Mouse (Mus musculus) layer of hippocampus, postnatal 10 days (tissue): Measurements from ENCODE around the gene Syt2. TPM values are rescaled to one million over a fixed set of nuclear protein-coding genes. Genes with fewer than 3 reads are reported as not detected.

Experiments used
- DNase-seq, 2 experiments: peaks; one replicate each; pipeline ENCODE4 v3.0.0; 2021; ENCODE audit warnings: low spot score in 2 of 2
- total RNA-seq, 2 experiments: library from RNA; stranded (reverse); gene quantifications; 2 replicates each; pipeline ENCODE4 v1.2.3; 2021

Gene Syt2
- total RNA-seq, 2 experiments from 2014 or later = 14.2 to 14.5 TPM

DNA sequence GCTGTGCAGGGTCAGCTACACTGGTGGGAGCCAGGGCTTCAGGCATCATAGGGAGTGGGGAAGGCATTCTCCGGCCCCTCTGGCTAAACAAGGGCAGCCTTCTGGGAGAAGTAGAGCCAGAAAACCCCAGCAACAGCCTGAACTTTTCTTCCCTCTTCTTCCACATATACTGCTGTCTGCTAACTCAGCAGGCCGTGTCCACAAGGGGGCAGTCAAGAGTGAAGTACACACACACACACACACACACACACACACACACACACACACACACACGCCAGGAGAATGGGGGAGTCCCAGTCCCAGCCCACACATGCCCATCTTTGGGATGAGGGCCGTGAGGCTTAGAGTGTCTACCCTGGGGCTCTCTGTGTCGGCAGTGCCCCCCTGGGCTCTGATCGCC is 95.0 kb downstream of the Syt2 start:
- peak in 1 of 2 experiments; percentile 41 for DNase-seq

DNA sequence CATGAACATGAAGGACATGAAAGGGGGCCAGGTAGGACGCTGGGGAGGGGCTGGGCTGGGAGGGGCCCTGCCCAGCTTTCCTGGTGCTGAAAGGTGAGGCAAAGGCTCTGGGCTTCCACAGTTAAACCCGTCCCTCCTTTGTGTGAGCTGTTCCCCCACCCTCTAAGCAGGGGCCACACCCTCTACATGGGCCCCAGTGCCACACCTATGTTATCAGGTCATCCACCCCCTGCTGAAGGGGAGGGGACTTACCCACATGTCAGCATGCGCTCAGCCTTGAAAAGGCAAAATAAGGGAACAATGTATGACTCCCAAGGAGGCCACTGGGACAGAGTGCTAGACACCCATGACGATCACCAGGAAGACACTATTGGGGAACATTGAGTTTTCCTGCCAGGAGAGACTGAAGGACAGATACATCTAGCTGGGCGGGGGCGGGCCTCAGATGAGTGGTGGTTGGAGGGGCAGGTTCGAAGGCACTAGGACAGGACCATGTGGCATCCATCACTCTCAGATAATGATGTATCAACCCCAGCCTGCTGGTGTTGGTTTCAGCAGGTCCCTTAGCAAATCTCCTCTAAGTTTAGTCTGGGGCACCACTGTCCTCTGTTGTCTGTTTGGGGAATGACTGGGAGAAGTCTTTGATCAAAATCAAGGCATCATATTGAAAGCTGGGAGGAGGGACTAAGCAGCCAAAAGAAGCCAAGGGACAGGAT is 95.6 kb downstream of the Syt2 start:
- no peak for DNase-seq

DNA sequence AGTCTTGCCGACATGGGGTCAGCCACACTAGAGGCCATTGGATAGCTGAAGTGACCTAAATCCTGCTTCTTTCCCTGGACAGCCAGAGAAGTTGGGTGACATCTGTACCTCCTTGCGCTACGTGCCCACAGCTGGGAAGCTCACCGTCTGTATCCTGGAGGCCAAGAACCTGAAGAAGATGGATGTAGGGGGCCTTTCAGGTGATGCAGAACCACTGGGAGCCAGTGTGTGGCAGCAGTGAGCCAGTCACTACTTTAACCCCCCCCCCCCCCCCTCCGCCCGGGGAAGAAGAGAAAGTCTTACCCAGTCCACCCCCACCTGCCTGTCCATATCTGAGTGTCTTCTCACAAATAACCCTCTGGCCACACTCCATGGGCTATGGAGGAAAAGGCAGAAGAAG is 99.2 kb downstream of the Syt2 start:
- DNase-seq = no peak

DNA sequence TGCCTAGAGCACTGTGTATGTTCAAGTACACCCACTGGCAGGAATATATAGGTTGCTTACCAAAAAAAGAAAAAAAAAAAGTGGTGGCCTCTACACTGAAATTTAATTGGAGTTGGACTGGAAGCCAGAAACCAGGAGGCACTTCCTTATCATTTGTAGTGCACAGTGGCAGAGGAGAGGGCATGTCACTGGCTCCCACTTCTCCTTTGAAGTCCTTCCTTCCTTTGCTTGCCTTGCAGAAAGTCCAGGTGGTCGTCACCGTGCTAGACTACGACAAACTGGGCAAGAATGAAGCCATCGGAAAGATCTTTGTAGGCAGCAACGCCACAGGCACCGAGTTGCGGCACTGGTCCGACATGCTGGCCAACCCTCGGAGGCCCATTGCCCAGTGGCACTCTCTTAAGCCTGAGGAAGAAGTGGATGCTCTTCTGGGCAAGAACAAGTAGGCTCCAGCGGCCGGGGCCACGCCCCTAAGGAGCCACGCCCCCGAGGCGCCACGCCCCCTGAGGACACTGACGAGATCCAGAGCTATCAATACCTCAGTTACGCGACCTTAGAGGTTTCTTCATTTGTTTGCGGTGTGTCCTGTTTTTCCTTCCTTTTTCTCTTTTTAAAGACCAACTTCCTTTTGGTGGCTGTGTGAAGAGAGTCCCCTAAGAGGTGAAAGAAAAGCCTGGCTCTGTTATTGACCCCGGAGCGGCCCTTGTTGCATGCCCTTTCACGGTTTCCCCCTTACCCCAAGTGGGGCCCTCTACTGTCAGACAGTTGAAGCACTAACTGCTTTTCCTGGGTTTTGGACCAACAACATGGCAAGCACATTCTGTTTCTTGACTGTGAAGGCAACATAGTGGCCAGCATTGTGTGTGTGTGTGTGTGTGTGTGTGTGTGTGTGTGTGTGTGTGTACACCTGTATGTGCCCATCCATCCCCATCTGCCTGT is 101.0 kb downstream of the Syt2 start:
- DNase-seq = no peak

DNA sequence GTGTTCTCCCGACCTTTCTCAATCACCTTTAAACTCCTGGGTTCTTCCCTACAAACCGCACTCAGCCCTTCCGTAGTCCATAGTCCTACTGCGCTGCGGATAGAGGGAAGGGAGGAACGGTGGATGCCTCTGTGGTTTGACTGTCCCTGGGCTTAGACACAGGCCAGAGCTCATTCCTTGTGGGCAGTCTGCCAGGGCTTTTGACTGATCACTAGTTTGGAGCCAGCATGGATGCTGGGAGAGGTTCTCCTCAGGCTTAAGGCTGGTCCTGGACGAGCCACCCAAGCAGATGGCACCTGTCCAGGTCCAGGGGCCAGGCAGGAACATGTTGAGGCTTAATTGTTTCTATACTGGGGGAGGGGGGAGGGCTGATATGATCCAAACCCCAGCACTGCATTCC is 103.4 kb downstream of the Syt2 start:
- no peak for DNase-seq

DNA sequence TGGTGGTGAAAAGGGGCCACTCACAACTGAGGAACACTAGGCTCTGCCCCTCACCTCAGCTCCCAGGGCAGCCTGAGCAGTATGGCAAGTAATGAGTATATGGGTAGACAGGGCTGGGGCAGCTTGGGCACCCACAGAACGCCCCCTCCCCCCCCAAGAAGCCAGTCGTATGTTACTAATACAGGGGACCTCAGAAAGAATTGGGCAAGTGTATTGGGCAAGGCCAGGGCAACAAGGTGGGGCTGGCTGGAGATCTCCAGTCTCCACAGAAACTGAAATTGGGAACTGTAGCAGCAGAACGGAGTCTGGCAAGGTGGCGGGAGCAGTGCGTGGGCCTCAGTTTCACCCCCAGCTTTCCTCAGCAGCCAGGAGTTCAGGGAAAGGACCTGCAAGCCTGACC is 106.0 kb downstream of the Syt2 start:
- DNase-seq = no peak

DNA sequence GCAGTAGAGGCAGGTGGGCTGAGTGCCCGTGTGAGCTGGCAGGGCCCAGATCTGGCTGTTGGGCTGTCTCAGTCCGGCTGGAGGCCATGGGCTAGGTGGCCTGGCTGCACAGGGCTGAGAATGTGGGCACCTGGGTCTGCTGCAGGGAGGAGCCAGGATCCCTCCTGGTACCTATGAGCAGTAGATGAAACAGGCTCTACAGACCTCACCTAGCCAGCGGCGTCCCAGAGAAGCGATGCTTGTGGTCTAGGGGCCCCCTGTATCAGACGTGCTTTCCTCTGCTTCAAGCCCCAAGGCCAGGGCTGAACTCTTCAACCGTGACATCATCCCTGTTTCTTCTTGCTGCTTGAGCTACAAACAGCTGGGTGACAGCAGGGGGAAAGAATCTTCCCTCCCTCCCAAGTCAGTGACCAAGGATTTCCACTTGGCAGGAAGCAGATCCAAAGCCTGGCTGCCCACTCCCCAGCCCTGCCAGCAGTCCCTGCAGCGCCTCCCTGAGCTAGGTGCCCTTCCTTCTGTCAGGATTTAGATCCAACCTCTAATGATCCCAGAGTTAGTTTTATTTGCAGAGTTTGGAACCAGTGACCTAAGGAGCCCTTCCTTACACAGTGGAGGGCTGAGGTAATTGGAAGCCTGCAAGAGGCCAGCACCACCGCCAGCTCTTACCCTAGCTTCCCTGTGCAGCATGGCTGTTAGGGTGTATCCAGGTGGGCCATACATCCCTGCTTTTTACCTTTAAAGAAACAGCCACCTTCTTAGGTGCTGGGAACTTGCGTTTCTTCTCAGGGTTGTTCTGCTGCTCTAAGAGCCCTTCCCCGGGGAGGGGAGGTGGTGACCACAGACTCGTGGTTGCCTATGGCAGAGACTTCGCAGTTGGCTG is 107.5 kb downstream of the Syt2 start:
- no peak for DNase-seq

DNA sequence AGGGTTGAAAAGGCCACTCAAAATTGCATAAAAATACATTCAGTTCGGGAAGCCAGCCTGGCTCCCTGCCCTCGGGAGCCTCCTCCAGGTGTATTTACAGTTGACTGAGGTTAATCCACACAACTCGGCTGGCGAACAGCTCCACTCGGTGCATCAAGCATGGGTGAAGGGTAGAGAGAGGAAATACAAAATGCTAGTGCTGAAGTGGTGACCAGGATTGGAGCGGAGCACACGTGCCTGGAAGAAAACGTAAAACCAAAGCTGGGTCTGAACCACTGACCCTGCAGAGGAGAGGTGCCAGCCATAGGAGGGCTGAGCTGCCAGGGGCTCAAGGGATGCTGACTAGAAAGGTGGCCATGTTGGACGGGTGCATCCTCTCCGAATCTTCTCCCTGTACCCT is 108.3 kb downstream of the Syt2 start:
- DNase-seq = no peak

DNA sequence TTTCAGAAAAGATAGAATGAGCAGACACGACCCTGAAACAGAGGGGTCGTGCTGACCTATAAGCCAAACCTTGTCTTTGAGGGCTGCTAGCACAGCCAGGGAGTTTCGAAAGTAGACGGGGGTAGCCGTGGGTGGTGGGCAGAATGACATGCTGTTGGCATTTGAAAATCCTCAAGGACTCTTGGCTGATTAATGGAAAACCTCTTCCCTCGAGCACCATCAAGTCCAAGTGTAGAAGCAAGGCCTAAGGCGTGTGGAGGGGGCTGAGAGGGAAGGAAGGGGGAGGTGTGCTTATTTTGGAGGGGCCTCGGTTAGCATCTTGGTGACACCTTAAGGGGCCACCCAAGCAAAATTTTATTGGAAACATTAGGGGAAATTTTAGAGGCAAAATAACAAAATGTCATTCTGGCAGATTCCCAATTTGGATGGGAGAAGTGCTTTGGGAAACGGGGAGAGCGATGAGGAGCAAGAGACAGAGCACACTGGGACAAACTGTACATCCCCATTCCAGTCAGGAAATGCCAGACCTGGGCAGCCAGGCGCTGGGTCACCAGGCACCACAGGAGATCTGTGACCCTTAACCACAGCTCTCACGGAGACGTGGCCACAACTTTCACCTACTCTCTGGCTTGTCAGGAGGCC is 109.2 kb downstream of the Syt2 start:
- no peak for DNase-seq

DNA sequence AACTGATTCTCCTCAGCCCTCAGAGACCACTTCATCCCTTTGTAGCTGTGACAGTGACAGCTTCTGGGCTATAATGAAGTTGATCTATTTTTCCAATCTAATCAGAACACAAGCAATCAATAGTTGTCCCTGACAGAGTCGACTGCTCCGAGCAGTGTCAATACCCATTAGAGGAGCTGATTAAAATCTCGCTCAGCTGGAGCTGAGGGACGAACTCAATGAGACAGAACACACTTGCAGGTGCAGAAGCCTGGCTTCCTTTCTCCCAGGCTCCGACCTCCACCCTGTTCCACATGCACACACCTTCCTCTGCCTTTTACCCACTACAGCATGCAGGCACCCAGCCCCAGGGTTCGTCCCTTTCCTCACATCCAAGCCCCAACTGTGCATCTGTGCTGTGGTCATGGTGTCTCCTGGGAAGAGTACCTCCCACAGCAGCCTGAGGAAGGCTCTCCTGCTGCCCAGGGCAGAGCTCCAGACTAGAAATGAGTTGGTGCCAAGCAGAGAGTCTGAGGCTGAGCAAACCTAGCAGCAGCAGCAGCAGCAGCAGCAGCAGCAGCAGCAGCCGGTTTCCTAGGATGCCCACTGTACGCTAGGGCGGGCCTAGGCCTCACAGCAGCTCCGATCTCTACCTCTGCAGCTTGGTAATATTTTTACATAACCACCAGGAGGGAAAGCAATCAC is 109.9 kb downstream of the Syt2 start:
- no peak for DNase-seq

DNA sequence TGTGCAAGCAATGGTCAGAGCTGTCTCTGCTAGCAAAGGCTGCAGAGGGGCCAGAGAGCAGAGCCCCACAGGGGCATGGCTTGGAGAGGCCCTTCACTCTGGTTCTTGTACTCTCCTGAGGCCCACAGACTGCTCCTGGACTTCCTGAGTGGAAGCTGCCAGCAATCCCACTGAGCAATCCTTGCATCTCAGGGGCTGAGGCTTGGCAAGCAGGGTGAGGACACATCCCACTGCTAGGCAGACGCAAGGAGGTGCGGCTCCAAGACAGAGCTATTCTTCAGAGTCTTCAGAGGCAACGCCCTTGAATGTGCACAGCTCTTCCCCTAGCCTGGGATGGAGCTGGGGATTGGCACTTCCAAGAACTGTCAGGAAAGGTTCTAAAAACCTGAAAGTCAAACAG is 110.8 kb downstream of the Syt2 start:
- no peak for DNase-seq

DNA sequence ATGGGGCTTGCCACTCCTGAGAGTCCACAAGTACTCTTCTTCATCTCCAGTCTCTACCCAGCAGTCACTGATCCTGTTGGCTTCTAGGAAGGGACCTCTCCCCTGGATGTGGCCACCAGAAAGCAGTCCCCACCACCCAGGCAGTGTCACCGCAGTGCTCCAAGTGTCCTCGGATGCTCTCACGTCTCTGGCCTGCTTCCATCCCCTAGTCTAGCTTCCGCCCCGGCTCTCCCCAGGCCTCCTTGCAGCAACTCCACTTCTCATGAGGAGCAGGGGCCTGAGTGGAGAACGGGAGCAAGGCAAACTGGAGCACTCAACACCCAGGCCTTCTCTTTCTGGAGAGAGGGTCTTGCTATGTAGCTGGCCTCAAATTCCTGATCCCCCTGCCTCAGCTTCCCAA is 112.7 kb downstream of the Syt2 start:
- DNase-seq = no peak

DNA sequence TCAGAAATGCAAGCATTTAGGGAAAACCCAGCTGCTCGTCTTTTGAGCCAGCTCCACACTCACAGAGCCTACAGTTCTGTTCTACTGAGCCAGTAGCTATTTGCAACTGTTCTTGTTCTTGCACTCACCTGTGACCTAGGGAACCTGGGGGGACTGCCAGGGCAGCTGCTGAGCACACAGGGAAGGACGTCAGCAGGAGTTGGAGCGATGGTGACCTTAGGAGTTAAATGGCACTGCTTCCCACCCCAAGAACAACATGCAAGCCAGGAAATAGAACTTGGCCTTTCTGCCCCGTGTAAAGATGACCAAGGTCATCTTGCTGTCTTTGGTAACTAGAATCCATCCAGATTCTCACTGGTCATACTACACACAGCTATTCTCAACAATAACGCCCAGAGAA is 114.2 kb downstream of the Syt2 start:
- no peak for DNase-seq

DNA sequence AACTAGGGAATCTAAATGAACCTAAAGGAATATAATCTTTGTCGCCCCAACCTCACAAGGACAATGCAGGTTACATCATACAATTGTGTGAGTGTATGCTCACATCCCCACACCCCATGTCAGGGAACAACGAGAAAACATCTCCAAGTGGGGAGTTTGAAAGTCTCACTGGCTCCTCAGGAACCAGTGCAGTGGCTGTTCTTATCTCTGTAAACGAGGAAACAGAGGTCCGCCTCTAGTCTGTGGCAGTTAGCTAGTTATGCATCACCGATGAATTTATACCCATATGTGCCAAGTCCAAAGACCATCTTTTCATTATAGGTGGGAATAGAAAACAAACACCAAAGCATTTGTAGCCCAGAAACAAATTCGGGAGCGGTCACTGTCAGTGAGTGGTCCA is 115.1 kb downstream of the Syt2 start:
- DNase-seq = no peak

DNA sequence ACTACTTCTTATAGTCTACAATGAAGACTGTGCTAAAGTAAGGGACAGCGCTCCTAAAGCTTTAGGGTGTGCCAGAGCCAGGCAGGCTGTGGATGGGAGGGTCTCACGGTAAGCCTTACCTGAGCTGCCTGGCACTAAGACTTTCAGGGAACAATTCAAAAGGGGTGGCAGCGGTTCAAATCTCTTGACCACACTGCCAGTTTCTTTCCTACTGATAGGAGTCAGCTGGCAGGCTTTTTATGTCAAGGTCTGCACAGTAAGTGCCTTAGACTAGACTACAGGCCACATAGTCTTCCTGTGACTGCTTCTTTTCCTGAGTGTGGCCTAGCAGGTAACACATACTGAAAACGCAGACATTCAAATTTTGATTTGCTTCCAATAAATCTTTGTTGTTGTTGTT is 116.8 kb downstream of the Syt2 start:
- DNase-seq = no peak

DNA sequence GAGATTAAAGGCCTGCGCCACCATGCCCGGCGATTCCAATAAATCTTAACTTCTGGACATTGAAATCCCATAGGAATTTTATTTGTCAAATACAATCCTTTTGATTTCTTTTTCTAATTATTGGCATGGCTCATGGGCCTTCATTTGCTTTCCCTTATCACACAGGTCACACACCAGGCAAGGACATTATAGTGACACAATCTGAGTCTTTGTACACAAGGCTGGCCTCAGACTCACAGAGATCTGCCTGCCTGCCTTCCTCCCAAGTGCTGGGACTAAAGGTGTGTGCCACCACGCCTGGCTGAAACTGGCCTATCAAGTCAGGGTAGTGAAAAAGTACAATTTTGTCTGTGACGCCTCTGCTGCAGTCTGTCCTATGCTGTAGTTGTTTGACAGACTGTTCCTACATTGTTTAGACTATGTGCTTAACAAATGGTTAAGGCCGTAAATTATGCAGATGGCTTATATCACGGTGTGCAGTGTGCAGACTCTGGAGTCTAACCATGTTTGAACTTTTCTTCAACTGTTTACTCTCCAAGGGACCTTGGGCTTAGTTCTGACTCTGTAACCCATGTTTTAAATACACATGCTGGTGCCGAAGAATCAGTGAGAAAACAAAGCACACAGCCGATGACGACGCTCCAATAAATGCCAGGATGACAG is 117.4 kb downstream of the Syt2 start:
- no peak for DNase-seq

DNA sequence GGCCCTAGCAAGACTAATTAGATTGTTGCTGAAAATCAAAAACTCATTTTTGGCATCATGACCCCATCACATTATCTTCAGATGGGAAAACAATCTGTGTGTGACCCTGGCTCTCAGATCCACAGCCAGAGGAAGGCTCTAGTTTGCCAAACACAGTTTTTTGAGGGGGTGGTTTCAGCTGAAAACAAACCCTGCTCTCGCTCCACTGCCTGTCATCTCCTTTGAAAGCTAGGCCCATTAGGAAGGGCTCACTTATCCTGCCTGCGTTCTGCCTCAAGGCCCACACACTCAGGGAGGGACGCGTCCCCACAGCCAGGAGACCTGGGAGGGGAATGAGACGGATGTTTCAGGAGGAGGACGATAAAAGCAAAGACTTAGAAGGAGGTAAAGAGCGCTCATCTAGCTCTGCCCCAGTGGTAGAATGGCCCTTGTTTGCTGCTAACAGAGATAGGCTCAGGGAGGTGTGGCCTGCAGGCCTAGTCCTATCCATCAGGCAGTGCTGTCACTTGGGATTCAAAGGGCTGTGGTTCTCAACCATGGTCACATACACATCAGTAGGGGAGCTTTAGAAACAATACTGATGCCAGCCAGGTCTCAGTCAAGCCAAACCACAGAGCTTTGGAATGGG is 118.5 kb downstream of the Syt2 start:
- no peak for DNase-seq

DNA sequence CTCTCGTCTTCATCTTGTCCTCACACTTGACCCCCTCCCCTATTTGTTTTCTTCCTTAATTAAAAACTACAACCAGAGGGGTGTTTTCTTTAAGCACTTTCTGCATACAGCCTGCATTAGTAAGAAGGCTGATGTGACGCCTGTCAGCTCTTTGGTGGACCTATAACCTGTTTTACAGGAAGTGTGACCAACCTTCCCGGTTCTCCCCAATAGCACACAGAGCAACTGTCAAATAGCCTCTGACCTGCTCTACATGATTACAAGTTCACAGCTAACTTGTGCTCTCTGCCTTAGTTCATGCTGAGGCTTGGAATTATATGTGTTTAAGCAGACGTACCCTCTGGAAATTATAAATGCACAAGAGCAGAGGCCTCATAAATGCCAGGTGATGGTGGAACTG is 120.0 kb downstream of the Syt2 start:
- no peak for DNase-seq

DNA sequence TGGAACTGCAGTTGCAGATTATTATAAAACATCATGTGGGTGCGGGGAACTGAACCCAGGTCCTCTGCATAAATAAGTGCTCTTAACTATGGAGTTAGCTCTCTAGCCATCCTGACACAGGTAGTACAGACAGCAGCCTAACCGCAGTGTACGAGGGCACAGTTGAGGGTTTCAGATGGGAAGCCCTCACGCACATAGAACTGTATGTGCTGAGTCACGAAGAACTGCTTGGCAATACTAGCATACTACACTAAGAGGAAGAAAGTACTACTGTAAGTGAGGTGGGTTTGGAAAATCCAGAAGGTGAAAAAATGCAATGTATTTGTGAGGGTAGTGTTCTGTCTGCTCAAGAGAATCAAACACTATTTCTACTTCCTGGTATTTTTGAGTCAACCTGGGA is 123.8 kb downstream of the Syt2 start:
- DNase-seq = no peak

DNA sequence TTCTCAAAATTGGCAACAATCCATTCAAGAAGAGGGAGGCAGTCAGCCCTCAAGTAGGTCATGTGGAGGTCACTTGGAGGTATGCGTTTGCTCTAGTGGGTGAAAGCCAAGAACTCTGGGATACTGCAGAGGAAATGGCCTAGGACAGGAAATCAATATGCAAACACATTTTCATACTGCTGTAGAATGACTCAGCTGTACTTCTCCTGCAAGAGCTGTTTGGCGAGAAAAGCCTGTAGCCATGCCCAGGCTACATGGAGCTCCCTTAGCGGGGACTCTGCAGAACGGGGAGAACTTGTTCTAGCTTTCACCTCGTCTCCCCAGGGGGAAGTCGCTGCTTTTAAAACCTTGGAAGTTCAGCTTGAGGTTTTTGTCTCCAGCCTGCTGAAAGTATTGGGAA is 124.9 kb downstream of the Syt2 start:
- DNase-seq = no peak
